Mouse (Mus musculus) midbrain, embryonic 16.5 days (tissue): Measurements from ENCODE around the gene Zfp972. TPM values are rescaled to one million over a fixed set of nuclear protein-coding genes. Genes with fewer than 3 reads are reported as not detected.
"Not testable (repeated sequence)": the region's sequence is repeated elsewhere in the genome, so short reads cannot be mapped to it uniquely, and the experiment has no call there.

Experiments
- ATAC-seq: fragments of 200-750 bp; cut with Nextera tagmentation; 2 replicates; pipeline ENCODE4 v1.8.0; 2017; ENCODE audit warnings: moderate TSS enrichment
- H3K27ac ChIP-seq: fragments of 300-500 bp; sonication (generic); 2 replicates; pipeline ENCODE4 v1.5.1; 2014; ENCODE audit warnings: mild to moderate bottlenecking, low read length, mixed read lengths
- H3K27me3 ChIP-seq: fragments of 300-500 bp; sonication (generic); 2 replicates; pipeline ENCODE4 v1.6.1; 2014; ENCODE audit warnings: low read depth, low read length, mixed read lengths; ENCODE audit not compliant: control insufficient read depth, insufficient read depth
- H3K36me3 ChIP-seq: fragments of 300-500 bp; sonication (generic); 2 replicates; pipeline ENCODE4 v1.6.1; 2014; ENCODE audit warnings: mild to moderate bottlenecking, low read length, moderate library complexity, mixed read lengths; ENCODE audit not compliant: control insufficient read depth, insufficient read depth
- H3K4me1 ChIP-seq: fragments of 300-500 bp; sonication (generic); 2 replicates; pipeline ENCODE4 v1.6.1; 2014; ENCODE audit warnings: mild to moderate bottlenecking, low read length, mixed read lengths; ENCODE audit not compliant: control insufficient read depth, insufficient read depth
- H3K4me2 ChIP-seq: fragments of 300-500 bp; sonication (generic); 2 replicates; pipeline ENCODE4 v1.6.1; 2014; ENCODE audit warnings: mild to moderate bottlenecking, low read length, mixed read lengths
- H3K4me3 ChIP-seq: fragments of 300-500 bp; sonication (generic); 2 replicates; pipeline ENCODE4 v1.5.1; 2014; ENCODE audit warnings: low read depth, mild to moderate bottlenecking, low read length, moderate library complexity, mixed read lengths
- H3K9ac ChIP-seq: fragments of 300-500 bp; sonication (generic); 2 replicates; pipeline ENCODE4 v1.6.1; 2014; ENCODE audit warnings: low read depth, low read length, mixed read lengths
- H3K9me3 ChIP-seq: fragments of 300-500 bp; sonication (generic); replicated peaks from 2 replicates; pipeline ENCODE4 v1.6.1; 2014; ENCODE audit warnings: mild to moderate bottlenecking, low read length, mixed read lengths; ENCODE audit not compliant: control insufficient read depth, poor library complexity, severe bottlenecking
- WGBS: fragments of 180-500 bp; shearing (Covaris S2); extraction: QIAGEN DNeasy Blood & Tissue Kit; methylation state at CpG from one replicate; pipeline ENCODE4 v1.1.7; 2014; 5-methylcytosine and 5-hydroxymethylcytosine counted together
- polyA plus RNA-seq: library from polyadenylated mRNA; unstranded; fragments of >200 nt; fragmentation: Nextera tagmentation; extraction: Ambion mirVana; gene quantifications from 2 replicates; pipeline ENCODE4 v1.2.1, GENCODE M21; 2015

The Zfp972 gene
- polyA plus RNA-seq = 0.60 and 0.97 TPM in 2 replicates

DNA sequence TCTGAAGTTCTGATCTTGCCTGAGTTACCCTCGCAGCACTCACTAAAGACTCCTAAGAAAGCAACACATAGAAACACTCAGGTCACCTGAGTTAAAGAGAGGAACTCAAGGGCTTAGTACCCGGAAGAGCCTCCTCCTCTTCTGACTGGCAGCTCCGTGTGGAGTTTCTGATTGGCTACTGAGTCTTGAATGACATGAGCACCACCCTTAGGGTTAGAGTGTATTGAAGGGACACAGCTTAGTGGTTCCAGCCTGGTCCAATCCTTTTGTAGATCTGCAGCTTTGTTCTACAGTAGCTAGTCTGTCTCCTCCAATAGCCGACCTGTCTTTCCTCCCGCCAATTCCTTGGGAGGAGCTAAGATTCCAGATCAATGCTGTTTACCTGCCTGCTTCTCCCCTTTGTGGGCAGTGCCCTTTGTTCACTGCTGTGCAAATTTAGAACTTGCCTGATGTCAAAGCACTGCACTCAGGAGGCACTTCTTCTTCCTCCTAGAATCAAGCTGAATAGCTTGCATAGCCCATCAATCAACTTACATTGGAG, at the start of gene Zfp972:
Zfp972 (minus strand) TSS at position 51 of the 541 bp plus-strand sequence.
- not testable (repeated sequence) for H3K4me1 ChIP-seq, H3K9ac ChIP-seq, H3K36me3 ChIP-seq, H3K4me3 ChIP-seq, ATAC-seq, H3K9me3 ChIP-seq, H3K27me3 ChIP-seq, H3K27ac ChIP-seq, H3K4me2 ChIP-seq
- WGBS = 71% methylated on average over 3 of the region's 5 CpGs

DNA sequence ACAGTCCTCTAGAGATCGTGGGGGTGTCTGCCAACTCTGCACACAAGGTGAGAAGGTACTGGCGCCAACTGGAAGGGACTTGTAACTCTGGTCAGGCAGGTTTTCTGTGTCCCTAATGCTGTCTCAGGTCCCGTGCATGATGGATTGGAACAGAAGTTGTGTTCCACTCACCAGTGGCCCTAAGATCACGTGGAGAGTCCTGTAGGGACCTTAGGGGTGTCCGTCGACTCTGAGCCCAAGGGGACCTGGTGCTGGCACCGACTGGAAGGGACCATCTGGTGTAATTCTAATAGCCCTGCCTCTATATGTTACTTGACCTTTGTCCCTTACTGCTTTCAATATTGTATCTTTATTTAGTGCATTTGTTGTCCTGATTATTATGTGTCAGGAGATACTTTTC, 49.4 kb upstream of the Zfp972 start:
- WGBS = 90% methylated on average over 6 of the region's 7 CpGs
- not testable (repeated sequence) for H3K4me2 ChIP-seq, H3K4me3 ChIP-seq, H3K9me3 ChIP-seq, ATAC-seq, H3K4me1 ChIP-seq, H3K27me3 ChIP-seq, H3K27ac ChIP-seq, H3K9ac ChIP-seq, H3K36me3 ChIP-seq

DNA sequence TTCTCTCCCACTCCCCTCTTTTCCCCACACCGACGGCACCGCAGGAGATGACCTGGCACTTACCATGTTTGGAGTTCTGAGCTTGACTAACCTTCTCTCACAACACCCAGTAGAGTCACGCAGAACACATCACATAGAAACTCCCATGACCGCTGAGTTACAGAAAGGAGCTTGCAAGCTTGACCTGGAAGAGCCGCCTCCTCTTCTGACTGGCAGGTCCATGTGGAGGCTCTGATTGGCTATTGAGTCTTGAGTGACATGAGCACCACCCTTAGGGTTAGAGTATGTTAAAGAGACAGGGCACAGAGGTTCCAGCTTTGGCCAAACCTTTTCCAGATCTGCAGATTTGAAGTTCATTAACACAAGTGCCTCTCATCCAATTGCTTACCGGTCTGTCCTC, 31.7 kb upstream of the Zfp972 start, which contains the start of gene Gm14326:
Gm14326 (minus strand) TSS at position 153 of the 400 bp plus-strand sequence.
- H3K4me3 ChIP-seq = peak within 1 kb of the TSS; percentile 43
- H3K4me2 ChIP-seq = peak within 1 kb of the TSS; percentile 43
- H3K9me3 ChIP-seq, H3K27ac ChIP-seq, H3K27me3 ChIP-seq, H3K4me1 ChIP-seq, ATAC-seq, H3K36me3 ChIP-seq: not testable (repeated sequence)
- WGBS = 0% methylated on average over 3 of the region's 7 CpGs
- peak within 1 kb of the TSS; percentile 41; the same call in 1 of the 2 replicates for H3K9ac ChIP-seq

DNA sequence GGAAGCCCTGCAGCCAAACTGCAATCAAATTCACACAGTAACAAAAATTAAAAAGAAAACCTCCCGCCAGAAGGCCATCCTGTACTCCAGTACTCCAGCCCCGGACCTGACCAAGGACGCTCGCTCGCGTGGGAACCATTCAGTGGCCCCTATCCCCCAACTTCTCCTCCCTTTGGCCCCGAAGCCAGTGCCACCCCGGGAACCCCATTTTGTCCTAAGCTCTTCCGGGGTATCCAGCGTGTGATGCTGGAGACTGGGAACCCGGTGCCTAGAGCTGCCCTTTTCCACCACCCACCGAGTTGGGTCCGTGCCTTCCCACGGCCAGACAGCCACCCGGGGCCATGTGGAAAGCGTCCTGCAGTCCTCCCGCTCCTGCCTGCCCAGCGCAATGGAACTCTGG, 31.3 kb upstream of the Zfp972 start:
- not testable (repeated sequence) for H3K4me1 ChIP-seq, H3K27ac ChIP-seq, H3K36me3 ChIP-seq, ATAC-seq, H3K9me3 ChIP-seq, H3K27me3 ChIP-seq
- peak overlapping the region; percentile 41; the same call in 1 of the 2 replicates for H3K9ac ChIP-seq
- H3K4me2 ChIP-seq = peak overlapping the region; percentile 38
- 0% methylated on average over 18 of the region's 18 CpGs for WGBS
- peak overlapping the region; percentile 43 for H3K4me3 ChIP-seq

DNA sequence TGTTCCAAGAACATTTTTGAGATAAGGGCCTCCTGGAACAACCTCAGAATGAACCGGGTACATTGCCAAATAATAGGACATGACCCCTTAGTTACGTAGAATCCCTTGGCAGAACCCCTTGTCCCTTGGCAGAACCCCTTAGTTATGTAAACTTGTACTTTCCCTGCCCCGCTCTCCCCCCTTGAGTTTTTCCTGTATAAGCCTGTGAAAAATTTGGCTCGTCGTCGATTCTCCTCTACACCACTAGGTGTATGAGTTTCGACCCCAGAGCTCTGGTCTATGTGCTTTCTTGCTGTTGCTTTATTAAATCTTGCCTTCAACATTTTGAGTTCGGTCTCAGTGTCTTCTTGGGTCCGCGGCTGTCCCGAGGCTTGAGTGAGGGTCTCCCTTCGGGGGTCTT, 22.1 kb downstream of the Zfp972 start:
- WGBS = 95% methylated on average over 3 of the region's 12 CpGs
- H3K9me3 ChIP-seq, ATAC-seq, H3K4me2 ChIP-seq, H3K4me1 ChIP-seq, H3K36me3 ChIP-seq, H3K9ac ChIP-seq, H3K4me3 ChIP-seq, H3K27ac ChIP-seq, H3K27me3 ChIP-seq: not testable (repeated sequence)

DNA sequence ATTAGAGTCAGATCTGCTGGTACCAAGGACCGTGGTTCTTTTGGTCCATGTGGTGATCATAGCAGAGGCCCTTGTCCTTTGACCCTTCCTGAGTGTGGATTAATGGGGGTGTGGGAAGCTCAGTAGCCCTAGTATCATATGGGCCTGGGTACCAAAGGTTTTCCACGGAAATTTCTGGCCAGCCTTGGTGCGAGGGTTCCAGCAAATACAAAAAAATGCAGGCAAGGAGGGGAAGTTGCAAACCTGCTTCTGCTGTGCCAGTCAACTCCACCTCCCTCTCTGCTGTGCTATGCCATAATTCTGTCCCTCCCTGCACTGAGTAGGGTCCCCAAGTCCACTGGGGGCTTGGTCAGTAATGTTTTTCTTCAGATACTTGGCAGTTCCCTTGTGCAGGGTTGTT, 27.2 kb downstream of the Zfp972 start:
- ATAC-seq, H3K9ac ChIP-seq, H3K36me3 ChIP-seq, H3K4me1 ChIP-seq, H3K4me3 ChIP-seq, H3K9me3 ChIP-seq, H3K27ac ChIP-seq, H3K27me3 ChIP-seq, H3K4me2 ChIP-seq: not testable (repeated sequence)
- 85% methylated on average over 2 of the region's 3 CpGs for WGBS

DNA sequence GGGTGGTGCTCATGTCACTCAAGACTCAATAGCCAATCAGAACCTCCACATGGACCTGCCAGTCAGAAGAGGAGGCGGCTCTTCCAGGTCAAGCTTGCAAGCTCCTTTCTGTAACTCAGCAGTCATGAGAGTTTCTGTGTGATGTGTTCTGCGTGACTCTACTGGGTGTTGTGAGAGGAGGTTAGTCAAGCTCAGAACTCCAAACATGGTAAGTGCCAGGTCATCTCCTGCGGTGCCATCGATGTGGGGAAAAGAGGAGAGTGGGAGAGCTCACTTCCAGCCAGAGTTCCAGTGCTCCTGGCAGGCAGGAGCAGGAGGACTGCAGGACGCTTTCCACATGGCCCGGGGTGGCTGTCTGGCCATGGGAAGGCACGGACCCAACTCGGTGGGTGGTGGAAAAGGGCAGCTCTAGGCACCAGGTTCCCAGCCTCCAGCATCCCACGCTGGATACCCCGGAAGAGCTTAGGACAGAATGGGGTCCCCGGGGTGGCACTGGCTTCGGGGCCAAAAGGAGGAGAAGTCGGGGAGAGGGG, 28.3 kb downstream of the Zfp972 start, which contains the start of gene Gm14327:
Gm14327 (plus strand) TSS at position 51 of the 533 bp plus-strand sequence.
- H3K36me3 ChIP-seq, ATAC-seq, H3K27me3 ChIP-seq, H3K27ac ChIP-seq, H3K4me1 ChIP-seq, H3K4me2 ChIP-seq, H3K9ac ChIP-seq, H3K9me3 ChIP-seq: not testable (repeated sequence)
- WGBS = 52% methylated on average over 7 of the region's 13 CpGs
- H3K4me3 ChIP-seq = peak within 1 kb of the TSS; percentile 19; the same call in 1 of the 2 replicates

DNA sequence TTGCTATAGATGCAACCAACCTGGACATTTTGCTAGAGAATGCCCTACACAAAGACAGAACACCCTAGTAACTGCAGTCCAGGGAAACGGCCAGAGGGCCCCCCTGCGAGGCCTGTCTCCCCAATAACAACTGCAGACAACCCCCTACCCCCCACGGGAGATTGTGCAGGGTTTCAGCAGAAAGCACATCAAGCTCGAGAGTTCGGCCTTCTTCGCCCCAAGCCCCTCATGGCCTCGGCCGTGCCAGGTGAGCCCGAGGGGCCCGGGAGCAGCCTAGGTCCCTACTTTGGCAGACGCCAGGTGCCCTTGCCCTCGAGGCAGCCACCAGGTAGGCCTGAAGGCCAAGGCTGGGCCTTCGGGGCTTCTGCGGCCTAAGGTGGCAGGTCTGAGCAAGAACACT, 37.7 kb downstream of the Zfp972 start:
- H3K9ac ChIP-seq, H3K4me1 ChIP-seq, H3K9me3 ChIP-seq, H3K27me3 ChIP-seq, H3K4me2 ChIP-seq, H3K36me3 ChIP-seq, H3K4me3 ChIP-seq, H3K27ac ChIP-seq, ATAC-seq: not testable (repeated sequence)
- 95% methylated on average over 14 of the region's 14 CpGs for WGBS

DNA sequence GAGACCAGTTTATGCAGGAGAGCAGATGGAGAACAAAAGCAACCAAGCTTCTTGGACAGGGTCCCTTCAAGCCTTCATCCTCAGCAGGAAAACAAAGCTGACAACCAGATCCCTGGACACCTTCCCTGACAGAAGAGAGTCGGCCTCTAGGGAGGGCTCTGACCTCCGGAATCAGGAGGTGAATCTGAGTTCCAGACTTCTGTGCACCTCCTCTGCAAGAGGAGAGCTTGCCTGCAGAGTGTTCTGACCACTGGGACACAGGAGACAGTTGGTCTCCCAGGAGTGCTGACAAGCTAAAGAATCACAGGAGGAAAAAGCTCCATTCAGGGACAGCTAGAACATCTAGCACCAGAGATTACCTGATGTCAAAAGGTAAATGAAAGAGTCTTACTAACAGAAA, 63.2 kb downstream of the Zfp972 start:
- not testable (repeated sequence) for H3K9ac ChIP-seq, H3K27me3 ChIP-seq, H3K9me3 ChIP-seq, H3K27ac ChIP-seq, ATAC-seq, H3K4me2 ChIP-seq, H3K36me3 ChIP-seq, H3K4me1 ChIP-seq, H3K4me3 ChIP-seq
- WGBS = 93% methylated on average over 2 of the region's 2 CpGs
